Mouse (Mus musculus): ENCODE data around the gene Esyt1.
"Not testable (repeated sequence)": the region's sequence is repeated elsewhere in the genome, so short reads cannot be mapped to it uniquely, and the experiment has no call there.

GRCm38 (mm10) chr10:128505371-128505667 lies 20.4 kb downstream of the Esyt1 start:
- not testable (repeated sequence) for TF ChIP-seq CTCF, EP300 (IDR thresholded peaks at IDR 0.05; ENCODE audit: low read depth)

Data from liver, embryonic 14.5 days (tissue).